Mouse (Mus musculus) cerebellum, postnatal 4 days (tissue): ENCODE results near the gene Vrk2.

Experiments used
- DNase-seq, 2 experiments: peaks; one replicate each; pipeline ENCODE4 v3.0.0; 2022; ENCODE audit warnings: low spot score in 2 of 2, mixed read lengths in 1 of 2

Vrk2 gene

DNA sequence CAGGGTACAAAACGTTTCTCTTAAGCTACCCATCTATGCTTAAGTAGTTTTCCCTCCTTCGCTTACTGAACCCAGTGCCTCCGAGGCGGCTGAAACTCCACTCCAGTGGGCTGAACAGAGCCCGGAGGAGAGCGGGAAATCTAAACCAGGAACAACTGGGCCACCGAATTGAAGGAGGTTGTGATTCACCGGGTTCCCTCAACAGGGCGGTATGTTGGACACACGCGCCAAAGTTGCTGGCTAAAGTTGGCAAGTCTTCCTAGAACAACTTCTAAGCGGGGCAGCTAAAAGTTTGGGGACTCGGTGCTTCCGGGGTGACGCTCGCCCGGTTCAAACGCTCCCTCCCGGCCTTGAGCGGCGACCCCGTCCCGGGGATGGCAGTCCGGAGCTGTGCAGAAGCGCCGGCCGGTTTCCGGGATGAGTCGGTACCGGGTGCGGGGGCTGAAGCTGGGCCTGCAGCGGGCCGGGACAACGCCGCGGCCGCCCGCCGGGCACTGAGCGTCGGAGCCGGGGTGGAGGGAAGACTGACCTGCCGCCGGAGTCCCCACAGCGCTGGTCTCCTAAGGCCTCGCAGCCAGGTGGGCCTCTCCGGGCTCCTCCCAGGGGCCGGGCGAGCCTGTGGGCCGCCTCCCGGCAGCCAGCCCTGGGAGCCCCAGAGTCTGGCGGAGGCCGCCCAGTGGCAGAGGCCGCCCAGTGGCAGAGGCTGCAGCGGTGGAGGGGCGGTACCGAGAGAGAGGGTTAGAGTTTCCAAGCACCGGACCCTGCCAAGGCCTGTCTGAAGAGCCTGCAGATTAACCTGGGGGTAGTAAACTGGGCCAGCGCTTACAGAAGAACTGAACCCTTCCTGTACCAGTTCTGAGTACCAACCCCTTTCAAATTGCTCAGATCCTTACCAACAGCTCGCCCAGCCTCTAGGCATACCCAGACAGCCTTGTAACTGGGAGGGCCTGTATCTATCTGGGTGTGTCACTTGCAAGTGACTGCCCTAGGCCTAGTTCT, at the start of gene Vrk2, which contains the start of gene Gm6899:
Vrk2 (minus strand) TSS at position 939 of the 999 bp plus-strand sequence.
Gm6899 (plus strand) TSS at position 181 of the 999 bp plus-strand sequence.
- DNase-seq, result peak; percentile 26 to 44

DNA sequence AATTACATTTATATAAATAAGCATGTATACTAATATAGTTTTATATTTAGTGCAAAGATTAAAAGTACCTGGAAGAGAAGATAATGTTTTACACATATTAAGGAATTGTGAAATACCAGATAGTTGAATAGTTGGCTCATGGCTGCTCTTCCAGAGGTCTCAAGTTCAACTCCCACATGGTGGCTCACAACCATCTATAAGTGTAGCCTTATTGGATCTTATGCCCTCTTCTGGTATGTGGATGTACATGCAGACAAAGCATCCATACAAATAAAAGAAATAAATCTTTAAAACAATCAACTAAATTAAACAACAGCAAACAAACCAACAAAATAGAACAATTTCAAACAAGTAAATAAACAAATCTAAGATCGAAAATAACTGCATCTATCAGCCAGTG, 48.3 kb upstream of the Vrk2 start:
- DNase-seq, result no peak

DNA sequence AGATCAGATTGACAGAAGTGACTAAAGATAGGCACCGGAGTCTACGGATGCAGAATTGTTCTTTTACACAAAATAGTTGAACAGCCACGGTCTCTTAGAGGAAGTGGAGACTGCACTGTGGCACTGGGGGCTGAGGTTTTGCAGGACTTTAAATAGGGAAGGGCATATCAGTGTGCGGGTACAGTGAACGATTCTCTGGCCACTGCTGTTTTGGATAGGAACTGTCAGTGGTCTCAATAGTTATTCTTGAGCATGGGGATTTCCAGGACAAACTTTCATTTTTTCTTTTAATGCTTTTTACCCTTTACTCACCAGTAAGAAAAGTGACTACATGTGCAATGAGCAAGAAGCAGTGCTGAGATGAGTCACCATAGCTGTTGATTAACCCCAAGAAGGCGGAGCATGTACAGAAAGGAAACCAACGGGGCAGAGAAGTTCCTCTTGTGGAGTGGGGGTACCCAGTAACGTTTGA, 46.6 kb upstream of the Vrk2 start:
- DNase-seq, result no peak

DNA sequence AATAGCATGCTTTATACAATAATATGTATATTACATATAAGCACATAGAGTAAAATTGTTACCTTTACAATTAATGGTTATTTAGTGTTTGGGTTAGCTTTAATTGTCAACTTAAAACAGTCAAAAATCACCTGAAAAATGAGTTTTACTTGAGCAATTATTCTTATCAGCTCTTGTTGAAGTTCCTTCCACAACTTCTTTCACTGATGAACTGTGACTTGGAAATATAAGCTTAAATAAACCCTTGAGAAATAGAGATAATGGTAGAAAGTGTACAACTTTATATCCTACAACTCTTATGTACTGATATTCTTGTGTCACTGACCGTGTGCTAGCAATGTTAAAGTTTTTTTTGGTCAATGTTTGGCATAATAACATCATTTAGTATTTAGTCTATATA, 42.4 kb upstream of the Vrk2 start:
- no peak for DNase-seq

DNA sequence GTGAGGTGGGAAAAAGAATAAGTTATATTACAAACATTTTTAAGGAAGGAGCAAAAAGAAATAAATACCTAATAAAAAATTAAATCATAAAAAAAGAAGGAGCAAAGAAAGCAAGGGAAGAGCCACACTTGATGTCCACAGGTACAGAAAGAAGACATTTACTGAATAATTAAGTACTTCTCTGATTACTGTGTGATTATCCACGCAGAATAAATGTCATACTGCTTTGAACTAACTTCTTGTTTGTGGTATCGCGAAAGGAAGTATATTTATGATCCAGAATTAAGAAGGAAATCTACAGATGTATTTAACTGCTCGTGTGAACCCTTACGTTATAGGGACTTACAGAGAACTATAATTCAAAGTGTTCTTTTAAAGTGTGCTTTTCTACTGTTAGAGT, 28.9 kb upstream of the Vrk2 start:
- DNase-seq, result no peak

DNA sequence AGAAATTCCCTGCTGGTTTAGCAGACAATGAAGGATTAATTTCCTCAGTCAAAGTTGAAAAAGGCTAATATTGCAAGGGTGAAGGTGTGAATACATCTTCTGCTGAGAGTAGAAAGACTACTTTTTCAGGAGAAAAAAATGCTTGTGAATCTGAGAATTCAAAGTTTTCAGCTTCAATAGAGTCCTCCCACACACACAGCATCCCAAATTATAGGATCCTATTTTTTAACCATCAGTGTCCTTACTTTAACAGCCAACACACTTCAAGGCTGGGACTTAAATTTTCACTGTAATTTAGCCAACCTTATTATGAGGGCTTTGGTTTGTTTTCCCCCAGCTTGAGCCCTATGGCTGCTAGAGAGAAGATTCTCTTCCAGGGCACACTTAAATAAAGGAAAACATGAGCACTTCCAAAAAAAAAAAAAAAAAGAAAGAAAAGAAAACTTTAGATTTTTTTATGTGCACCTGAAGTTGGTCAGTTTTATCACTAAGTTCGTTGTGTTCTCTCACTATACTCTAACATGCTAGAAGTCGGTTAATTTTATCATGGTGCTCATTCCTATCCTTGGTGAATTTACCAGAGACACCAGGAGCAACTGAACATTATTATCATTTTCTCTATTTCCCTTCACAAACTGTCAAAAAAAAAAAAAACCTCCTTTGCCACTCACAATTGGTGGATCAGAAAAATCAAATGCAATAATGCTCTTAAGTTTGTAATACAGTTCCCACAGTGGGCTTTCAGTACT, 24.9 kb upstream of the Vrk2 start:
- DNase-seq, result no peak

DNA sequence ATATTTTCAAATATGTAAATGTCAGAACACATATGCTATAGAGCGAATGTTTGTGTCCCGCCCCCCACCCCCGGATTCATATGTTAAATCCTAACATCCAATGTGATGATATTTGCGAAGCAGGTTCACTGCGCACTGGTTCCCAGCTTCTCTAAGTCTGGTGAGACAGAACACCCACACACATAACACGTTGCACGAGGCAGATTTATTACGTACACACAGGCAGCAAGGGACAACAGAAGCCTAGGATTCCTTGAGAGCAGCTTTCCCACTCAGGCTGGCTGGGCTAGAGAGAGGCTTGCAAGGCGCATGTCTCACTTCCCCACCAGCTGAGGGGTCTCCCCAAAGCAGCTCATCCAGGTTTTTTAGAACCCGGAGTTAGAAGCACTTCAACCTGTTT, 15.0 kb upstream of the Vrk2 start:
- no peak for DNase-seq

DNA sequence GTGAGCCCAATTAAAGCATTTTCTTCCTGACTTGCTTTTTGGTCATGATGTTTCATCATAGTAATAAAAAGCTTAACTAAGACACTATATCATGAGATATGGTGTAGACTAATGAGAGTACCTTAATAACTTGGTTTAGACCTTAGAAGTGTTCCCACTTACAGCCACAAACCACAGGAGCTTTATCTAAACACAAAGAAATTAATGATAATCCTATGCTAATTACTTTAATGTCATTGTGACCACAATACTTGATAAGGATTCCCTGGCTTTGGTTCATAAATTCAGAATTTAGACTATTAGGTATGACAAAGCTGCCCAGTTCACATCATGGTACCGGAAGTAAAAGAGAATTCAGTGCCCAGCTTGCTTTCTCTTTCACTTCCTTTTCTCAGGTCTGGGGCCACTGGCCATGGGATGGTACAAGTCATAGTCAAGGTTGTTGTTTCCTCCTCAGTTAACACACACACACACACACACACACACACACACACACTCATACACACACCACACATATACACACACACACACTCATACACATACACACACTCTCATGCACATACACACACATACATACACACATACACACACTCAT, 10.4 kb upstream of the Vrk2 start:
- DNase-seq, result no peak

DNA sequence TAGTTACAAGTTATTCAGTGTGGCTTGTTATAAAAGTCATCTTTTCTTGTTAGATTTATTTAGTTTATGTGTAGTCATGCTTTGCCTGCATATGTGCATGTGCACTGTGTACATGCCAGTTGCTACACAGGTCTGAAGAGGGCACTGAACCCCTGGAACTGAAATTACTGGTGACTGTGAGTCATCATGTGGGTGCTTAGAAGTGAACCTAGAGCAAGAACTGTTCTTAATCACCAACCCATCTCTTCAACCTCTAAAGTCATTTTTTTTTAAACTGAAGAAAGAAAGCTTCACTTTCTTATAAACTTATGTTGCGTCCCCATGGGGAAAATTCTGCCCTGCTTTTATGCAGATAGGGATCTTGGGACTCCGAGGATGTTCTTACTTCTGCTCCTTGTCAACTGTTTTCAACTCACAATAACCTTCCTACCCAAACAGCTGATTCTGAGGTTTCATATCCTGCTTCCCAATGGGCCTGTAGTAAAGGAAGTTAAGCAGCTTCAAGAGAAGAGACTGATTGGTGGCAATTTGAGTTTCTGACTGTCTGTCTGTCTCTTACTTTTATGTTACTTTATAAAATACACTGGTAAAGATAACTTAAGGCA, 7.9 kb upstream of the Vrk2 start:
- no peak for DNase-seq

DNA sequence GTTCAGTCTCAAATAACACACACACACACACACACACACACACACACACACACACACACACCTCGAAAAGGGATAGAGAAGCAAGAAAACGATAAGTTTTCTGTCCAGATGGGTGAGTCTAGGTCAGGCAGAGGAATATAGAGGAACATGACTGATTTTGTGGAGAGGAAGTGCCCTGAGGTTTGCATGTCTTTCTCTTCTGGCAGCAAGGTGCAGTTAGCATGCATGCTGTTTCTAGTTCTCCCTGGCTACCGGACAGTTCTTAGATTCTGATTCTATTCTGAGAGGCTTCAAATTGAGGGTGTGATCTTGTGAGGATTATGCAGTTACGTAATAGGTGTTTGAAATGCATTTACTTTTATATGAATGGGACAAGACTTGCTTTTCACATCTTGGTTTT, 6.9 kb upstream of the Vrk2 start:
- no peak for DNase-seq

DNA sequence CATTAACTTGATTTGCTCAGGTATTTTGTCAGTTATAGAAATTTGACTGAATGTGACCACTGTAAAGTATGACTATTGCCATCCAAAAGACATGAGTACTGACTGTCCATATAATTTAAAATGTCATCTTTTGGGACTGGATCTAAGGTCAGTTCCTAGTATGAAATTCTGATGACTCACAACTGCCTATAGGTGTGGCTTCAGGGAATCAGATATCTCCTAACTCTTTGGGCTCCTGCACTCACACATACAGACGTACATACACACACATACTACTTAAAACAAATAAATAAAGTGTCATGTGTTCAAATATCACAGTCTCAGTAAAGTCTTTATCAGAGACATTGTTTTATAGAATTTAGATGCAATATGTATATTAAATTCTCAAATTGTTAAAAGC, 5.1 kb upstream of the Vrk2 start:
- no peak for DNase-seq

DNA sequence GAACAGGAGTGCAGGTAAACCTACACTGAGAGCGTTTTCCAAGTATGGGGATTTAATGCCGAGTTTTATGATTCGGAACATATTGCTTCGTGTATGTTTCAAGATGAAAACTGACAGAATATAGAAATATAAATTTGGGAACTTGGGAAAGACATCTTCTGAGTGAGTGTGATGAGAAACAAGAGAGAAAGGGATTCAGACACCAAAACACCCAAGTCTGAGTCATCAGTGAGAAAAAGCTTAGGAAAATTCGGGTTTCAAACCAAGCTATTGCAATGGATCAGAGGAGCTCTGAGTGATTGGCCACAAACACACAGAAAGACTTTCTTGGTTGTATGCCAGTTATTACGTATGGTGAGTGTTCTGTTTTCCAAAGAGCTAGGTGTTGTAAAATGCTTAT, 4.0 kb upstream of the Vrk2 start:
- DNase-seq, result no peak

DNA sequence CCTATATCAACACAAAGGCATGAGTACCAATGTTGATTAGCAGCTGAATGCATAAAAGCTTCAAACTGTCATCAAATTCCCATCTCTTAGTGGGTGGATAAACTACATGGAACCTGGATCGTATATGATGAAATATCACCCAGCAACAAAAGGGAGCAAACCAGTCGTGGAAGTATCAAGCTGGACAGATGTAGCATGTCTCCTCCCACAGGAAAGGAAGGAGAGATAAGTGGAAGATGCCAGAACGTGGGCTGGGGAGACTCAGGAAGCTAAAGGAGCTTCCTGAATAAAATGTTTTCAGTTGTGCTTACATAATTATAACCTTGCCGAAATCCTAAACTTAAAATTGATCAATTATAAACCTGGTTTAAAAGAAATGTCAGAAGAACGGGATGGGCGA, 3.3 kb upstream of the Vrk2 start:
- no peak for DNase-seq

DNA sequence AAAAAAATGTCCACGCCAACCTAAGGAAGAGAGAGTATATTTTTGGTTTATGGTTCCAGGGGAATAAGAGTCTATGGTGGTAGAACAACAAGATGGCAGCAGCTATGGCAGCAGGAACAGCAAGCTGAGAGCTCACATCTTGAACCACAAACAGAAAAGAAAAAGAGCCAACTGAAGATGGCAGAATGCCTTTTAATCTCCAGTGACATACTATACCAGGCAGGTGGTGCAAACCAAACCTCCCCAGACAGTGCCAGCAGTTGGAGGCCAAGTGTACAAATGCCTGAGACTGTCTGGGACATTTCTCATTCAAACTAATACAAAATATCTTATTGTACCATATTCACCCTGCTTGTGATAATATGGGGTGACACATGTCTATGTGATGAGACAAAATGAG, 2.4 kb upstream of the Vrk2 start:
- DNase-seq, result no peak

DNA sequence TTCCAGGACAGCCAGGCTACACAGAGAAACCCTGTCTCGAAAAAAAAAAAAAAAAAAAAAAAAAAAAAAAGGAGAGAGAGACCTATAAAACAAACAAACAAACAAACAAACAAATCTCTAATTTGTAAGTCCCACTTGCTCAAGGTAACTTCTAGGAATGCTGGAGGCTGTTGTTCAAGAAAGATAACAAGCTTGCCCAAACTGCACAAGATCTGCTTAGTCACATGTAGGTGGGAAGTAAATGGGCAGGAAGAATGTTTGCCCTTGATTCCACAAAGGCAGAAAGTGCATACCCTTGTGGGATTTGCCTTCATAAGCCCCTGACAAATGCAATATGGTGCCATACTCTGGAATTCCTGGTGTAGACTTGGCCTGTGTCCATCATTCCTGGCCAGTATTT, 688 bp upstream of the Vrk2 start:
- no peak for DNase-seq

DNA sequence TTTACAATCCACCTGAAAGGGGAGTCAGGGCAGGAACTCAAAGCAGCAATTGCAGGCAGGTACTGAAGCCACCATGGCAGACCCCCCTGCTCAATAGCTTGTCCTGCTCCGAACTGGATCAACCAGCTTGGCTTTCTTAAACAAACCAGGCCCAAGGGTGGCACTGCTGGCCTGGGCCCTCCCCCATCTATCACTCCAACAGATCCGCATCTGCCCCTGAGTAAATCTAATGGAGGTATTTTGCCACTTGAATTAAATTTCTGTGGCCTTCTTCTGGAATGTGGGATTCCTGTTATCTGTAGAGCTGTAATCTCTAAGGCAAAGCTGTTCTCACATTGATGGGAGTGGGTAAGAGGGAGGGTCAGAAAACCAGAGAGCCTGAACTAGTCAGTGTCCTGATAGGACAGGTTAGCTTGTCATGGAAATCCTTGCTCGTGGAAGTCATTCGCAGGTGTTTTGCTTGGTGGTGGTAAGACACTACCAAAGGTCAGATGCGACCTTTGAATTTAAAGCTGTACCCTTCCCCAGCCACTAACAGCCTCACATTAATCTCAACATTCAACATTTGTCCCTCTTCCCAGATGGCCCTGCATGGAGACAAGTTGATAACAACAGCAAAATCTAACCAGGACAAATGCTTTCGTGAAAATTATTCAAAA, 1.3 kb downstream of the Vrk2 start:
- DNase-seq, result no peak

DNA sequence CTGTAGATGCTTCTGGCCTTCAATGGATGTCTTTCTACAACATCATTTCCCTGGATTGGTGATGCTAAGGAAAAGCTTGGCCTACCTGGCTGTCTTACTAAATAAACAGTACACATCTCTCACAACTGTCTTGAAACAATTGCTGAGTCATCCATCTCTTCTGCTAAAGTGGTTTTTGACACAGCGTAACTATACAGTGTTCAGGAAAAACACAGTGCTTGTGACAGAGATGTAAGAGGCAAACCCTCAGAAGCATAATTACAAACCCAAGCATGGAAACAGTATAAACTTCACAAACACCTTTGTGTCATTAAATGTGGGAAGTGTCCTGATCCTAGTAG, 6.6 kb downstream of the Vrk2 start:
- DNase-seq, result no peak

DNA sequence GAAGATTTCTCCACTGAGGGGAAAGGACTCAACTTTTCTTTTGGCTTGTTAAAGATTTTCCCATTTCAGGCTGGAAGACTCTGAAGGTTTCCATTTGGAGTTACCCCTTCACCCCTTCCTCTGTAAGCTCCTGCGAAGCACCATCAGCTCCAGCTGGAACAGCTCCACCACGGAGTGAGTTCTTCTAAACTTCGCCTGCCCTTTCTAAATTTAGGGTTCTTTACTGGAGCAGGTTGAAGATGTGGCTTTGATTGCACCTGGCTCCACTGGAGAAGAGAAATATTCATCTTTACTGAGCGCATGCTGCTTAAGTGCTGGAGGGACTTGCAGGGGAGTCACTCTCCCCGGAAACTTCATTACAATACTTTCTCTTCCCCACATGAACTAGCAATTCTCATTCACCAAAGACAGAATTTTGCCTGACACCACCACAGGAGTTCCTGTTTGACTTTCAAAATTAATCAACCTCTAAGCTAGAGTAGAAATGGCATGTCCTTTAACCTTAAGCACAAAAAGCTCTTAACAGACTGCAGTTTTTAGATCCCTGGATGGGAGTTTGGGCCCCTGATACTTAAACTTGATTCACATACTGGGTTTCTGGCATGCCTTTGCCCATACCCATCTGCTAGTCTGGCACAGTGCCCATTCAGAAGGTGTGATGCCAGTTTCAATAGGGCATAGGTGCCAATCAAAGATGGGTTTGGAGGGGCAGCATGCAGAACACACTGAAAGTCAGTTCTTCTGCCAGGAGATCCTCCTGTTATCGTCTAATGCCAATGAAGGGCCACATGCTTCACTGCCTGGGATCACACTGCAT, 7.2 kb downstream of the Vrk2 start:
- peak; percentile 27 to 79 for DNase-seq

DNA sequence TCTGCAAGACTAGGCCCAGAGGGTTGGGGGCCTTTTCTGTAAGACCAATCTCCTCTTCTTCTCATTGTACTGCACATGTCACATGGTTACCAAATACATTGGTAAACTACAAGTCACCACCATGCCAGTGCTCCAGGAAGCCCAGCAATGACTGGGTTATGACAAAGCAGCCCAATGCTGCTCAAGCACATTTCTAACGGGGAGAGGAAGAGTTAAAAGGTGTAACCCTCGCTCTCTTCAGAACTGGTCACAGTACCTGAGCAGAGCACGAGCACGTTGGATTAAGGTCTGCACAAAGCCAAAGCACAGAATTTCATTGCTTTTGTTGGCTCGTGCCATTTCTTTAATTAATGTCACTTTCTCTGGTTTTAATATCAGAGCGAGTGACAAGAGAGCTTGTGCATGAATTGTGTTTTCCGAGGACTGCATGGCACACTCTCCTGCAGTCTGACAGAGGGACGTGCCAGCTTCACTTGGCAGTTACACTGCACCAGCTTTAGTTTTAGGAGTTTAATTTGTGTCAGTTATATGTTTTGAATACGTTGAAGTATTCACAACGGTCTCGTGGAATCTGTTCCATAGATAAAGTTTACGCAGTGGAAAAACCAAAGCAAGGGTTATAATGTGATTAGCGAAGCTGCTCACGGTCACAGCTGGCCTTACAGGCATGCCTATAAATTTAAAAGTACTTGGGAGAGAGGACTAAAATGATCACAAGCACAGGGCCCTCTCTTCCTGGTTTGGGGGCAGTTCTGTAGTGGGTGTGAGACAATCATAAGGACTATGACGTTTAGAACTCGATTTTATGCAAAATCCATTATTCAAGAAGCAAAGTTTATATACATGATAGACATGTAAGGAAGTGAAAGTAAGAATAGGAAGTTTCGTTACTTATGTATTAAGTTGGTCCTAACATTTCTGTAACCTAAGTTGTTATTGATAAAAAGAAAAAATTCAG, 8.1 kb downstream of the Vrk2 start:
- DNase-seq, result no peak
